Mouse (Mus musculus): ENCODE data around the gene Dyrk1a.

Dyrk1a gene

GRCm38 (mm10) chr16:94714483-94714882, 144.7 kb downstream of the Dyrk1a start:
- DNase-seq (ENCODE audit: low spot score in 2 of 2): no peak

GRCm38 (mm10) chr16:94717051-94717450, 147.2 kb downstream of the Dyrk1a start:
- DNase-seq (ENCODE audit: low spot score in 2 of 2): no peak

GRCm38 (mm10) chr16:94718919-94719318, 149.1 kb downstream of the Dyrk1a start:
- no peak for DNase-seq (ENCODE audit: low spot score in 2 of 2)

- no peak for DNase-seq (ENCODE audit: low spot score in 2 of 2)
Observed at GRCm38 (mm10) chr16:94719488-94719887, 149.7 kb downstream of the Dyrk1a start.

- no peak for DNase-seq (ENCODE audit: low spot score in 2 of 2)
Observed at GRCm38 (mm10) chr16:94720476-94721153, 150.8 kb downstream of the Dyrk1a start.

GRCm38 (mm10) chr16:94721549-94722006, 151.8 kb downstream of the Dyrk1a start:
- DNase-seq (ENCODE audit: low spot score in 2 of 2): no peak

- DNase-seq (ENCODE audit: low spot score in 2 of 2): no peak
Observed at GRCm38 (mm10) chr16:94722936-94723335, 153.1 kb downstream of the Dyrk1a start.

GRCm38 (mm10) chr16:94724061-94724596, 154.3 kb downstream of the Dyrk1a start:
- DNase-seq (ENCODE audit: low spot score in 2 of 2): peak; percentile 90 to 95

GRCm38 (mm10) chr16:94724747-94725211, 155.0 kb downstream of the Dyrk1a start:
- DNase-seq (ENCODE audit: low spot score in 2 of 2): peak; percentile 51 to 70

GRCm38 (mm10) chr16:94729236-94729635, 159.4 kb downstream of the Dyrk1a start:
- no peak for DNase-seq (ENCODE audit: low spot score in 2 of 2)

GRCm38 (mm10) chr16:94731027-94731426, 161.2 kb downstream of the Dyrk1a start:
- peak; percentile 25 to 35 for DNase-seq (ENCODE audit: low spot score in 2 of 2)

- DNase-seq (ENCODE audit: low spot score in 2 of 2): no peak
Observed at GRCm38 (mm10) chr16:94735472-94735871, 165.7 kb downstream of the Dyrk1a start.

GRCm38 (mm10) chr16:94736462-94737358, 166.9 kb downstream of the Dyrk1a start:
- DNase-seq (ENCODE audit: low spot score in 2 of 2): no peak

GRCm38 (mm10) chr16:94737359-94737687, 167.5 kb downstream of the Dyrk1a start:
- DNase-seq (ENCODE audit: low spot score in 2 of 2): no peak

- peak; percentile 49 to 59 for DNase-seq (ENCODE audit: low spot score in 2 of 2)
Observed at GRCm38 (mm10) chr16:94743853-94744501, 174.2 kb downstream of the Dyrk1a start.

GRCm38 (mm10) chr16:94745016-94745415, 175.2 kb downstream of the Dyrk1a start:
- no peak for DNase-seq (ENCODE audit: low spot score in 2 of 2)

Measured in right cerebral cortex, adult 2 months (tissue).